Mouse (Mus musculus) right cerebral cortex, postnatal 4 days (tissue): ENCODE results near the gene Mob1b.
A peak's percentile ranks its signal among the peaks of the same experiment; 100 is the strongest.

Experiments
- DNase-seq: peaks from one replicate; pipeline ENCODE4 v3.0.0-alpha.2; 2022

The Mob1b gene

GRCm38 (mm10) chr5:88720116-88721002 is at the start of gene Mob1b:
Gene Mob1b (plus strand): TSS chr5:88720855.
- DNase-seq = peak; percentile 99

GRCm38 (mm10) chr5:88674703-88675442 is 45.8 kb upstream of the Mob1b start:
- DNase-seq = no peak

- DNase-seq = peak; percentile 90
These were observed 44.9 kb upstream of the Mob1b start, which contains the start of gene Grsf1 for GRCm38 (mm10) chr5:88675443-88676387. Gene Grsf1 (minus strand): TSS chr5:88676171.

- no peak for DNase-seq
These were observed 41.7 kb upstream of the Mob1b start for GRCm38 (mm10) chr5:88678929-88679328.

- no peak for DNase-seq
These were observed 41.3 kb upstream of the Mob1b start for GRCm38 (mm10) chr5:88679341-88679740.

- no peak for DNase-seq
These were observed 40.1 kb upstream of the Mob1b start for GRCm38 (mm10) chr5:88680567-88680966.

GRCm38 (mm10) chr5:88683706-88684105 is 36.9 kb upstream of the Mob1b start:
- no peak for DNase-seq

- DNase-seq = no peak
These were observed 36.4 kb upstream of the Mob1b start for GRCm38 (mm10) chr5:88684226-88684625.

- DNase-seq = no peak
These were observed 35.3 kb upstream of the Mob1b start for GRCm38 (mm10) chr5:88685306-88685705.

- no peak for DNase-seq
These were observed 34.8 kb upstream of the Mob1b start for GRCm38 (mm10) chr5:88685745-88686299.

- no peak for DNase-seq
These were observed 32.7 kb upstream of the Mob1b start for GRCm38 (mm10) chr5:88687996-88688406.

GRCm38 (mm10) chr5:88688583-88689187 is 32.0 kb upstream of the Mob1b start:
- DNase-seq = no peak

GRCm38 (mm10) chr5:88689279-88689938 is 31.2 kb upstream of the Mob1b start:
- no peak for DNase-seq

- DNase-seq = no peak
These were observed 29.8 kb upstream of the Mob1b start for GRCm38 (mm10) chr5:88690681-88691505.

- DNase-seq = no peak
These were observed 29.1 kb upstream of the Mob1b start for GRCm38 (mm10) chr5:88691506-88692095.

GRCm38 (mm10) chr5:88692586-88692985 is 28.1 kb upstream of the Mob1b start:
- DNase-seq = no peak

GRCm38 (mm10) chr5:88693057-88693456 is 27.6 kb upstream of the Mob1b start:
- no peak for DNase-seq

GRCm38 (mm10) chr5:88697291-88697690 is 23.4 kb upstream of the Mob1b start:
- DNase-seq = no peak

GRCm38 (mm10) chr5:88699251-88699913 is 21.3 kb upstream of the Mob1b start:
- DNase-seq = no peak
